Mouse (Mus musculus) liver, embryonic 11.5 days (tissue): ENCODE data around the gene Edn2. TPM values are rescaled to one million over a fixed set of nuclear protein-coding genes. Genes with fewer than 3 reads are reported as not detected.

Experiments used
- ATAC-seq: fragments of 200-750 bp; cut with Nextera tagmentation; replicated peaks from 2 replicates; pipeline ENCODE4 v1.8.0; 2017; ENCODE audit warnings: moderate number of reproducible peaks, mild to moderate bottlenecking, moderate TSS enrichment, moderate library complexity; ENCODE audit not compliant: low FRiP score
- DNase-seq: peaks from one replicate; pipeline ENCODE4 v3.0.0-alpha.2; 2017; ENCODE audit warnings: low spot score
- H3K27ac ChIP-seq: fragments of 300-500 bp; sonication (generic); 2 replicates; pipeline ENCODE4 v1.5.1; 2014; ENCODE audit warnings: mild to moderate bottlenecking, low read depth, low read length, control low read depth
- H3K27me3 ChIP-seq: fragments of 300-500 bp; sonication (generic); replicated peaks from 2 replicates; pipeline ENCODE4 v1.6.1; 2014; ENCODE audit warnings: low read length, mixed read lengths; ENCODE audit not compliant: control insufficient read depth, insufficient read depth
- H3K36me3 ChIP-seq: fragments of 300-500 bp; sonication (generic); 2 replicates; pipeline ENCODE4 v1.6.1; 2014; ENCODE audit warnings: mild to moderate bottlenecking, low read length, moderate library complexity, mixed read lengths; ENCODE audit not compliant: control insufficient read depth, insufficient read depth
- H3K4me1 ChIP-seq: fragments of 300-500 bp; sonication (generic); replicated peaks from 2 replicates; pipeline ENCODE4 v1.6.1; 2014; ENCODE audit warnings: low read length, mixed read lengths; ENCODE audit not compliant: control insufficient read depth, insufficient read depth
- H3K4me2 ChIP-seq: fragments of 300-500 bp; sonication (generic); 2 replicates; pipeline ENCODE4 v1.6.1; 2014; ENCODE audit warnings: mild to moderate bottlenecking, control low read depth, moderate library complexity
- H3K4me3 ChIP-seq: fragments of 300-500 bp; sonication (generic); 2 replicates; pipeline ENCODE4 v1.5.1; 2014; ENCODE audit warnings: low read depth, low read length, control low read depth
- H3K9ac ChIP-seq: fragments of 300-500 bp; sonication (generic); 2 replicates; pipeline ENCODE4 v1.6.1; 2014; ENCODE audit warnings: low read depth, low read length, control low read depth
- H3K9me3 ChIP-seq: fragments of 300-500 bp; sonication (generic); 2 replicates; pipeline ENCODE4 v1.6.1; 2016; ENCODE audit warnings: low read length, inconsistent platforms, mixed read lengths; ENCODE audit not compliant: control insufficient read depth
- WGBS: fragments of 180-500 bp; shearing (Covaris S2); extraction: QIAGEN DNeasy Blood & Tissue Kit; methylation state at CpG from one replicate; pipeline ENCODE4 v1.1.7; 2014; 5-methylcytosine and 5-hydroxymethylcytosine counted together
- polyA plus RNA-seq: library from polyadenylated mRNA; unstranded; fragments of >200 nt; fragmentation: Nextera tagmentation; extraction: Ambion mirVana; gene quantifications from 2 replicates; pipeline ENCODE4 v1.2.1, GENCODE M21; 2014

Gene Edn2
- polyA plus RNA-seq, 1 experiment from 2014 or later, result 0.59 TPM

GRCm38 (mm10) chr4:120130926-120131325 is 30.1 kb upstream of the Edn2 start:
- H3K27ac ChIP-seq, result no peak overlapping the region
- H3K4me3 ChIP-seq, result no peak overlapping the region
- H3K4me2 ChIP-seq, result no peak overlapping the region
- H3K9ac ChIP-seq, result no peak overlapping the region
- H3K9me3 ChIP-seq, result no peaks in the 10 kb centered on the region
- H3K36me3 ChIP-seq, result no peaks in the 10 kb centered on the region
- H3K4me1 ChIP-seq, result no peaks in the 10 kb centered on the region
- WGBS, result 69% methylated on average over 4 of the region's 4 CpGs
- H3K27me3 ChIP-seq, result no peaks in the 10 kb centered on the region
- no peak for DNase-seq
- ATAC-seq, result no peak

DNA sequence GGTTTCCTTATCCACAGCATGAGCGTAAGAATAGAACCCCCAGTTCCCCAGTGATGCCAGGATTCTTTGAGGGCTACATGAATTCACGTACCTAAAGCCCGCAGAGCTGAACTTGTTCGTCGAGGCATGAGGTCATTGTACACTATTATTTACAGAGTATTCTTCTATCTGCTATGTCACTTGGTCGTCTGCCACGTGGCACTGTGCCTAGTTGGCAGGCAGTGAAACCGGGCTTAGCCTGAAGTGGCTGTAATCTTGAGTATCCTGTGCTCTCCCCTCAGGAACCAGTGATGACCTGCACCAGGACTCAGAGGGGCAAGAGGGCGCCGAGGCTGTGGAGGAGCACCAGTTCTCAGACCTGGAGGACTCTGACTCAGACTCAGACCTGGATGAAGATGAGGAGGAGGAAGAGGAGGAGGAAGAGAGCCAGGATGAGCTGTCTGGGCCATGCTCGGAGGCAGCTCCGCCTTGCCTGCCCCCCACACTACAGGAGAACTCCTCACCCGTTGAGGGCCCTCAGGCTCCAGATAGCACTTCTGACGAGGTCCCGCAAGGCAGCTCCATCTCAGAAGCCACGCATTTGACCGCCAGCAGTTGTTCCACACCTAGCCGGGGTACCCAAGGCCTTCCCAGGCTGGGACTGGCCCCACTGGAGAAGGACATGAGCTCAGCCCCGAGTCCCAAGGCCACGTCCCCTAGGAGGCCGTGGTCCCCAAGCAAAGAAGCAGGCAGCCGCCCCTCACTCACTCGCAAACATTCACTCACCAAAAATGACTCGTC is 29.4 kb upstream of the Edn2 start:
- H3K36me3 ChIP-seq, result no peaks in the 10 kb centered on the region
- no peak overlapping the region for H3K9ac ChIP-seq
- no peaks in the 10 kb centered on the region for H3K27me3 ChIP-seq
- no peaks in the 10 kb centered on the region for H3K9me3 ChIP-seq
- no peak overlapping the region for H3K27ac ChIP-seq
- 77% methylated on average over 24 of the region's 24 CpGs for WGBS
- H3K4me1 ChIP-seq, result no peaks in the 10 kb centered on the region
- DNase-seq (no peak), ATAC-seq (no peak)
- H3K4me3 ChIP-seq, result no peak overlapping the region
- no peak overlapping the region for H3K4me2 ChIP-seq

GRCm38 (mm10) chr4:120134223-120134622 is 26.8 kb upstream of the Edn2 start:
- no peaks in the 10 kb centered on the region for H3K4me1 ChIP-seq
- ATAC-seq (no peak), DNase-seq (no peak)
- H3K36me3 ChIP-seq, result no peaks in the 10 kb centered on the region
- H3K4me3 ChIP-seq, result no peak overlapping the region
- H3K27ac ChIP-seq, result no peak overlapping the region
- H3K4me2 ChIP-seq, result no peak overlapping the region
- no peaks in the 10 kb centered on the region for H3K27me3 ChIP-seq
- H3K9ac ChIP-seq, result no peak overlapping the region
- 71% methylated on average over 6 of the region's 6 CpGs for whole genome bisulfite sequencing
- no peaks in the 10 kb centered on the region for H3K9me3 ChIP-seq

- 55% methylated on average over 1 of the region's 1 CpGs for WGBS
- H3K9ac ChIP-seq, result no peak overlapping the region
- H3K4me3 ChIP-seq, result no peak overlapping the region
- no peak overlapping the region for H3K27ac ChIP-seq
- no peaks in the 10 kb centered on the region; the same call in 1 of the 2 replicates for H3K27me3 ChIP-seq
- no peak for DNase-seq
- H3K4me2 ChIP-seq, result no peak overlapping the region
- no peaks in the 10 kb centered on the region for H3K9me3 ChIP-seq
- no peaks in the 10 kb centered on the region for H3K4me1 ChIP-seq
- H3K36me3 ChIP-seq, result no peaks in the 10 kb centered on the region
- no peak for ATAC-seq
Observed at GRCm38 (mm10) chr4:120141810-120142209, 19.2 kb upstream of the Edn2 start.

DNA sequence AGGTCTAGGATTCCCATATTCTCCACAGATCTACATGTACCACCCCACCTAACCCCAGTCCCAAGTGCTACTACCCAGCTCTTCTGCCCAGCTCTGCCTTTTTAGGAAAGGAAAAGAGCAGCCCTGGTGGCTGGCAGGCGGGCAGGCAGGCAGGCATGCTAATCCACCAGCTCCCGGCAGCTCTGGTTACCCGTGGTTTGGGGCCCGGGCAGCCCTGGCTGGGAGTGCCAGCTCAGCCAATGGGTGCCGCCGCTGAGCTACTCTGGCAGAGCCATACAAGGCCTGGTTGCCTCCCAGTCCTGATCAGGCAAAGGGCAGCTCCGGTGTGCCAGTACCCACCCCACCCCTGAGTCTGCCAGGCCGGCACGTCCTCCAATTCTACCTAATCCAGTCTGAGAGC is 18.1 kb upstream of the Edn2 start:
- H3K9ac ChIP-seq, result no peak overlapping the region
- no peak for DNase-seq
- H3K36me3 ChIP-seq, result no peaks in the 10 kb centered on the region
- peaks cover 5% of the 10 kb centered on the region for H3K27me3 ChIP-seq
- H3K4me3 ChIP-seq, result no peak overlapping the region
- no peaks in the 10 kb centered on the region for H3K9me3 ChIP-seq
- H3K4me2 ChIP-seq, result no peak overlapping the region
- WGBS, result 71% methylated on average over 9 of the region's 9 CpGs
- no peaks in the 10 kb centered on the region for H3K4me1 ChIP-seq
- no peak overlapping the region for H3K27ac ChIP-seq
- ATAC-seq, result no peak

DNA sequence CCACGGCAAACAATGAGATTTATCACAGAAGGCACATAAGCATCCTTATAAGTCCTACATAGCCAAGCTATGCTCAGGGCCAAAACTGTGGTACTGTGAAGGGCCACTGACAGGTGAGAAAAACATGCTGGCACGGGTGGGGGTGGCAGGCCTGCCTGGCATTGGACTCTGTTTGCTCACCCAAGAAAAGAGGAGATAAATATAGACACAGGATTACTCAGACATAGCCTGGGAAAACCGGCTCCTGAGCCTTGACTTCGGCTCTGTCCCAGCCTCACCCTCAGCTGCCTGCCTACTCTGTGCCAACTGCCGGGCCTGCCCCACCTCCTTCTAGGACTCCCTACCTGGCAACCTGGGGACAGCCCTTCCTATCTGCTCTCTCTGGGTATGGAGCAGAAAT is 16.7 kb upstream of the Edn2 start:
- Histone ChIP-seq H3K27me3 (peaks cover 19% of the 10 kb centered on the region), H3K27ac (no peak overlapping the region), H3K9me3 (no peaks in the 10 kb centered on the region), H3K4me2 (no peak overlapping the region), H3K9ac (no peak overlapping the region), H3K4me1 (no peaks in the 10 kb centered on the region), H3K4me3 (no peak overlapping the region), H3K36me3 (no peaks in the 10 kb centered on the region)
- ATAC-seq (no peak), DNase-seq (no peak)
- WGBS, result 72% methylated on average over 5 of the region's 5 CpGs

GRCm38 (mm10) chr4:120145931-120146330 is 15.1 kb upstream of the Edn2 start:
- ATAC-seq (no peak), DNase-seq (no peak)
- no peaks in the 10 kb centered on the region for H3K36me3 ChIP-seq
- no peaks in the 10 kb centered on the region for H3K9me3 ChIP-seq
- no peaks in the 10 kb centered on the region for H3K4me1 ChIP-seq
- 75% methylated on average over 8 of the region's 8 CpGs for WGBS
- H3K27me3 ChIP-seq, result peaks cover 30% of the 10 kb centered on the region
- H3K4me3 ChIP-seq, result no peak overlapping the region
- H3K9ac ChIP-seq, result no peak overlapping the region
- H3K27ac ChIP-seq, result no peak overlapping the region
- no peak overlapping the region for H3K4me2 ChIP-seq

DNA sequence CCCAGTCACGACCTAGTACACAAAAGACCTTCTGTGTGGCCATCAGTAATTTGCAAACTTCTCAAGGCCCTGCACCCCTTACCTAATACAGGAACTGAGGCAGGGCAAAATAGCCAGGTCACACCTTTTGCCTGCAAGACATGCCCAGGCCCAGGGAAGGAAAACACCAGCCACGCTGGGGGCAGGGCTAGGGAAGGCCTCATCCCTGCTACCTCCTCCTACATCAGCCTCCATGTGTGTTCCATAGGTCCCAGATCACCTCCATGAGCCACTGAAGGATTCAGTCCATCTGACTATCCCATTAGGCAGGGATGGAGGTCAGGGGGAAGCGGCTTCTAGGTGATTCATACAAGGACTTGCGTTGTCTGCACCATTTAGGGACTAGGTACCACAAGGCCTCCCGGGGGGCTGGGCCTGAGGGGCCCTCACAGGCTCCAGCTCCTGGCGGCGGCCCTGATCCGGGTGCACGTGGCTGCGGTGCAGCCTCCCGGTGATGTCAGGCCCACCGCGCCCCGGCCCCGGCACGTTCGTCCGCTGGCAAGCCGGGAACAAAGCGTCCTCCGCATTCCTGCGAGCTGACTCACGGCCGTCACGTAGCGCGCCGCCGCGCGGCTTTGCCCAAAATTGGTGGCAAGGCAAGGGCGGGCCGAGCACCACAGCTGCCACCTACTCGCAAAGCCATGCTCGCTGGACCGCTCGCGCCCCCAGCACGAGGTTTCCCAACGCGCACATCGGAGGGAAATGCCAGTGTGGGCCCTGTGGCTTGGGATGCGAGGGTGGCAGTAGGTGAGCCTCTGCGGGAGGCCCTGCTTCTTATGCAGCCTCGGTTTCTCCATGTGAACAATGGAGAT is 12.5 kb upstream of the Edn2 start:
- Histone ChIP-seq H3K9ac (no peak overlapping the region), H3K27ac (no peak overlapping the region), H3K4me1 (no peaks in the 10 kb centered on the region), H3K4me2 (peak overlapping the region; percentile 56), H3K9me3 (no peaks in the 10 kb centered on the region), H3K27me3 (peaks cover 30% of the 10 kb centered on the region), H3K36me3 (no peaks in the 10 kb centered on the region), H3K4me3 (peak overlapping the region; percentile 15; the same call in 1 of the 2 replicates)
- WGBS, result 6% methylated on average over 45 of the region's 45 CpGs
- ATAC-seq (no peak), DNase-seq (peak; percentile 47)
